Mouse (Mus musculus) thymus, adult 2 months (tissue): ENCODE results near the gene Gorasp1.

Experiments used
- CTCF ChIP-seq: fragments of 200-500 bp; IDR thresholded peaks from 2 replicates; pipeline ENCODE4 v1.5.1; 2012; ENCODE audit warnings: mild to moderate bottlenecking, control low read depth, low read length, moderate library complexity, borderline replicate concordance; ENCODE audit not compliant: control insufficient read depth, poor library complexity, insufficient read depth; ENCODE audit errors: extremely low read depth
- POLR2A ChIP-seq: fragments of 200-500 bp; IDR thresholded peaks from 2 replicates; pipeline ENCODE4 v1.6.1; 2012; ENCODE audit warnings: mild to moderate bottlenecking, low read length, control low read depth, moderate library complexity; ENCODE audit not compliant: control insufficient read depth, poor library complexity, insufficient read depth; ENCODE audit errors: extremely low read depth

GRCm38 (mm10) chr9:119981183-119982179, 44.1 kb upstream of the Gorasp1 start:
- TF ChIP-seq CTCF (no peak), POLR2A (peak; percentile 63; the same call in 1 of the 2 replicates)
